Mouse (Mus musculus) MEL (cell line): Measurements from ENCODE around the gene Igsf9b. TPM values are rescaled to one million over a fixed set of nuclear protein-coding genes. Genes with fewer than 3 reads are reported as not detected.

Source experiments
- DNase-seq: peaks from one replicate; pipeline ENCODE4 v3.0.0; 2011; ENCODE audit warnings: low read depth, low spot score
- H3K27ac ChIP-seq: 2 replicates; pipeline ENCODE4 v1.5.1; 2012; ENCODE audit warnings: low read depth, mild to moderate bottlenecking, control low read depth, low read length, moderate library complexity; ENCODE audit not compliant: control insufficient read depth
- H3K27me3 ChIP-seq, 2 experiments: fragments of 150-350 bp in 1 of 2; sonication (generic) in 1 of 2; 2 replicates each; pipeline ENCODE4 v1.6.1; 2012; ENCODE audit warnings: low read length in 2 of 2, mild to moderate bottlenecking in 2 of 2, improper control_type of control experiment in 1 of 2, moderate library complexity in 1 of 2; ENCODE audit not compliant: insufficient read depth in 2 of 2, control insufficient read depth in 1 of 2
- H3K36me3 ChIP-seq, 2 experiments: 2 replicates each; pipeline ENCODE4 v1.6.1; 2012 to 2014; ENCODE audit warnings: low read length in 2 of 2, improper control_type of control experiment in 1 of 2, inconsistent platforms in 1 of 2, mild to moderate bottlenecking in 1 of 2; ENCODE audit not compliant: insufficient read depth in 2 of 2, control insufficient read depth in 1 of 2
- H3K4me1 ChIP-seq, 2 experiments: fragments of 150-350 bp in 1 of 2; sonication (generic) in 1 of 2; 2 replicates each; pipeline ENCODE4 v1.6.1; 2012; ENCODE audit warnings: low read length in 2 of 2, improper control_type of control experiment in 1 of 2, mild to moderate bottlenecking in 1 of 2; ENCODE audit not compliant: insufficient read depth in 2 of 2, control insufficient read depth in 1 of 2
- H3K4me3 ChIP-seq, 2 experiments: fragments of 150-350 bp in 1 of 2; sonication (generic) in 1 of 2; 2 replicates each; pipeline ENCODE4 v1.5.1; 2012; ENCODE audit warnings: low read depth in 2 of 2, low read length in 2 of 2, mild to moderate bottlenecking in 2 of 2, moderate library complexity in 2 of 2, control low read depth in 1 of 2, improper control_type of control experiment in 1 of 2; ENCODE audit not compliant: control insufficient read depth in 1 of 2, insufficient read depth in 1 of 2
- H3K79me2 ChIP-seq: 2 replicates; pipeline ENCODE4 v1.6.1; 2012; ENCODE audit warnings: mild to moderate bottlenecking, low read length, moderate library complexity; ENCODE audit not compliant: control insufficient read depth, poor library complexity, insufficient read depth
- H3K9ac ChIP-seq: 2 replicates; pipeline ENCODE4 v1.6.1; 2012; ENCODE audit warnings: low read depth, mild to moderate bottlenecking, control low read depth, low read length, moderate library complexity; ENCODE audit not compliant: control insufficient read depth, poor library complexity, severe bottlenecking
- H3K9me3 ChIP-seq: fragments of 150-350 bp; sonication (generic); replicated peaks from 2 replicates; pipeline ENCODE4 v1.6.1; 2012; ENCODE audit warnings: mild to moderate bottlenecking, low read length, improper control_type of control experiment, moderate library complexity; ENCODE audit not compliant: insufficient read depth
- CHD1 ChIP-seq: IDR thresholded peaks from 2 replicates; pipeline ENCODE4 v1.6.1; 2012; ENCODE audit warnings: low read depth, mild to moderate bottlenecking, inconsistent platforms, low read length, improper control_type of control experiment
- CHD2 ChIP-seq: IDR thresholded peaks from 2 replicates; pipeline ENCODE4 v1.6.1; 2011; ENCODE audit warnings: low read length, improper control_type of control experiment
- CTCF ChIP-seq, 3 experiments: IDR thresholded peaks in 2 of 3; conservative IDR thresholded peaks in 1 of 3; 2 replicates each; pipeline ENCODE4 v1.5.1; 2011 to 2012; ENCODE audit warnings: low read length in 3 of 3, low read depth in 2 of 3, mild to moderate bottlenecking in 2 of 3, improper control_type of control experiment in 1 of 3, inconsistent platforms in 1 of 3, mixed read lengths in 1 of 3, moderate library complexity in 1 of 3; ENCODE audit not compliant: control insufficient read depth in 1 of 3, insufficient read depth in 1 of 3, poor library complexity in 1 of 3, severe bottlenecking in 1 of 3
- EP300 ChIP-seq, 2 experiments: IDR thresholded peaks; 2 replicates each; pipeline ENCODE4 v1.6.1; 2011; ENCODE audit warnings: improper control_type of control experiment in 2 of 2, low read length in 2 of 2, low read depth in 1 of 2, mild to moderate bottlenecking in 1 of 2
- GABPA ChIP-seq: IDR thresholded peaks from 2 replicates; pipeline ENCODE4 v1.6.1; 2012; ENCODE audit warnings: low read depth, mild to moderate bottlenecking, inconsistent platforms, low read length, improper control_type of control experiment, moderate library complexity
- HCFC1 ChIP-seq: IDR thresholded peaks from 2 replicates; pipeline ENCODE4 v1.6.1; 2012; ENCODE audit warnings: low read depth, mild to moderate bottlenecking, inconsistent platforms, low read length, improper control_type of control experiment, moderate library complexity
- MAX ChIP-seq: IDR thresholded peaks from 2 replicates; pipeline ENCODE4 v1.6.1; 2011; ENCODE audit warnings: low read length, improper control_type of control experiment
- MYB ChIP-seq: IDR thresholded peaks from 2 replicates; pipeline ENCODE4 v1.6.1; 2011; ENCODE audit warnings: mild to moderate bottlenecking, low read depth, low read length, improper control_type of control experiment
- NELFE ChIP-seq: IDR thresholded peaks from 2 replicates; pipeline ENCODE4 v1.6.1; 2011; ENCODE audit warnings: low read depth, low read length, improper control_type of control experiment
- NRF1 ChIP-seq: IDR thresholded peaks from 2 replicates; pipeline ENCODE4 v1.6.1; 2014; ENCODE audit warnings: low read depth, mild to moderate bottlenecking, inconsistent platforms, low read length, improper control_type of control experiment, moderate library complexity; ENCODE audit not compliant: poor library complexity, insufficient read depth, severe bottlenecking
- POLR2AphosphoS5 ChIP-seq: IDR thresholded peaks from 2 replicates; pipeline ENCODE4 v1.6.1; 2012; ENCODE audit warnings: low read depth, borderline replicate concordance, mild to moderate bottlenecking, inconsistent platforms, low read length, moderate library complexity, mixed read lengths
- UBTF ChIP-seq: IDR thresholded peaks from 2 replicates; pipeline ENCODE4 v1.6.1; 2012; ENCODE audit warnings: low read depth, mild to moderate bottlenecking, inconsistent platforms, low read length, improper control_type of control experiment, moderate library complexity, borderline replicate concordance; ENCODE audit not compliant: insufficient read depth
- USF2 ChIP-seq, 2 experiments: IDR thresholded peaks; 2 replicates each; pipeline ENCODE4 v1.6.1; 2011 to 2012; ENCODE audit warnings: improper control_type of control experiment in 2 of 2, low read length in 2 of 2, borderline replicate concordance in 1 of 2, inconsistent platforms in 1 of 2, low read depth in 1 of 2, mild to moderate bottlenecking in 1 of 2; ENCODE audit not compliant: insufficient read depth in 1 of 2
- ZMIZ1 ChIP-seq: IDR thresholded peaks from 2 replicates; pipeline ENCODE4 v1.6.1; 2012; ENCODE audit warnings: low read depth, mild to moderate bottlenecking, inconsistent platforms, low read length, improper control_type of control experiment, moderate library complexity
- polyA plus RNA-seq, 2 experiments: library from polyadenylated mRNA; stranded (reverse) in 1 of 2; unstranded in 1 of 2; fragments of >175 nt in 1 of 2; fragments of >200 nt in 1 of 2; gene quantifications; 2 replicates each; pipeline versions ENCODE4 v1.2.1 to v1.2.4; 2012; ENCODE audit warnings: low replicate concordance in 2 of 2, low read depth in 1 of 2; ENCODE audit not compliant: insufficient read length in 2 of 2, insufficient read depth in 1 of 2, missing spikeins in 1 of 2
- total RNA-seq: library from RNA; depleted of rRNA; stranded (reverse); fragments of 300-350 nt; gene quantifications from 2 replicates; pipeline ENCODE4 v1.2.3, GENCODE M21; 2012

Igsf9b gene
- total and polyA plus RNA-seq, 3 experiments, result not detected

GRCm38 (mm10) chr9:27276282-27276839 is 22.6 kb upstream of the Igsf9b start:
- no peak for TF ChIP-seq ZMIZ1
- no peak for TF ChIP-seq POLR2AphosphoS5
- no peaks in the 10 kb centered on the region for H3K9me3 ChIP-seq
- no peak overlapping the region for H3K4me3 ChIP-seq
- no peaks in the 10 kb centered on the region for H3K36me3 ChIP-seq
- H3K27ac ChIP-seq, result no peak overlapping the region
- no peak for DNase-seq
- no peaks in the 10 kb centered on the region for H3K79me2 ChIP-seq
- no peaks in the 10 kb centered on the region for H3K4me1 ChIP-seq
- no peaks in the 10 kb centered on the region for H3K27me3 ChIP-seq
- no peak overlapping the region for H3K9ac ChIP-seq

GRCm38 (mm10) chr9:27277401-27278087 is 21.5 kb upstream of the Igsf9b start:
- no peak for TF ChIP-seq CHD2
- no peak for TF ChIP-seq EP300 (IDR thresholded peaks at IDR 0.05; ENCODE audit: low read depth in 1 of 2, low read length in 2 of 2)
- TF ChIP-seq NRF1, result no peak
- TF ChIP-seq MAX, result no peak
- TF ChIP-seq GABPA, result no peak
- TF ChIP-seq UBTF, result no peak
- TF ChIP-seq, all 39 proteins: peak for 0
- H3K27me3 ChIP-seq, result no peaks in the 10 kb centered on the region
- H3K27ac ChIP-seq, result no peak overlapping the region
- H3K36me3 ChIP-seq, result no peaks in the 10 kb centered on the region
- no peaks in the 10 kb centered on the region for H3K9me3 ChIP-seq
- H3K4me1 ChIP-seq, result no peaks in the 10 kb centered on the region
- no peak overlapping the region for H3K9ac ChIP-seq
- H3K4me3 ChIP-seq, result no peak overlapping the region
- no peaks in the 10 kb centered on the region for H3K79me2 ChIP-seq
- no peak for DNase-seq

- TF ChIP-seq NELFE (no peak), CTCF (IDR thresholded peaks at IDR 0.05 in 2 of 3, conservative IDR thresholded peaks at IDR 0.05 in 1 of 3; ENCODE audit: control insufficient read depth in 1 of 3, insufficient read depth in 1 of 3, low read depth in 2 of 3, low read length in 3 of 3, poor library complexity in 1 of 3, severe bottlenecking in 1 of 3) (no peak), USF2 (IDR thresholded peaks at IDR 0.05; ENCODE audit: borderline replicate concordance in 1 of 2, insufficient read depth in 1 of 2, low read depth in 1 of 2, low read length in 2 of 2) (no peak), HCFC1 (no peak), MYB (no peak), CHD1 (no peak), ZMIZ1 (no peak)
- Histone ChIP-seq H3K27me3 (no peaks in the 10 kb centered on the region), H3K4me1 (no peaks in the 10 kb centered on the region), H3K27ac (no peak overlapping the region), H3K9ac (no peak overlapping the region), H3K79me2 (no peaks in the 10 kb centered on the region), H3K36me3 (no peaks in the 10 kb centered on the region), H3K4me3 (no peak overlapping the region), H3K9me3 (no peaks in the 10 kb centered on the region)
- no peak for DNase-seq
These were observed 20.0 kb upstream of the Igsf9b start for GRCm38 (mm10) chr9:27279041-27279440.
